In genomic region chr15:90935579-90935978, GRCm38 (mm10) we compare ENCODE assay signal across 11 mouse cellular contexts.
DNase-seq lines count a peak whose midpoint lies in the region; ATAC-seq and TF ChIP-seq lines count a peak whose summit lies in the region.
"Had no signal": no experiment of that assay in that cellular context is flagged by ENCODE, and none has a peak within 500 bp of the region (broad histone marks: within the 10 kb centered on the region; RNA-seq: fewer than 3 reads in every experiment).

No protein-coding gene starts in this region.

- H3K9me3 ChIP-seq in heart, embryonic 11.5 days (replicated peaks; ENCODE audit: control insufficient read depth, low read length), result no peaks in the 10 kb centered on the region
- H3K9me3 ChIP-seq in lung, embryonic 14.5 days (ENCODE audit: low read depth, low read length), result no peaks in the 10 kb centered on the region
- no peaks in the 10 kb centered on the region for H3K9me3 ChIP-seq in midbrain, embryonic 16.5 days (replicated peaks; ENCODE audit: control insufficient read depth, low read length, poor library complexity, severe bottlenecking)
- H3K9me3 ChIP-seq: limb, embryonic 12.5 days had no signal

- H3K4me2 ChIP-seq in heart, embryonic 11.5 days, result no peak overlapping the region
- no peak overlapping the region for H3K4me2 ChIP-seq in lung, embryonic 14.5 days
- no peak overlapping the region for H3K4me2 ChIP-seq in midbrain, embryonic 16.5 days (ENCODE audit: low read length)
- H3K4me2 ChIP-seq: limb, embryonic 12.5 days had no signal

- peaks cover 12% of the 10 kb centered on the region for H3K4me1 ChIP-seq in heart, embryonic 11.5 days (ENCODE audit: control insufficient read depth, insufficient read depth, low read length)
- H3K4me1 ChIP-seq in lung, embryonic 14.5 days (ENCODE audit: insufficient read depth), result no peaks in the 10 kb centered on the region
- H3K4me1 ChIP-seq in midbrain, embryonic 16.5 days (ENCODE audit: control insufficient read depth, insufficient read depth, low read length), result no peaks in the 10 kb centered on the region
- H3K4me1 ChIP-seq: limb, embryonic 12.5 days had no signal

- H3K27ac ChIP-seq in heart, embryonic 11.5 days (ENCODE audit: low read depth, low read length), result no peak overlapping the region
- H3K27ac ChIP-seq in lung, embryonic 14.5 days (ENCODE audit: low read depth), result no peak overlapping the region
- H3K27ac ChIP-seq in midbrain, embryonic 16.5 days (ENCODE audit: low read length), result no peak overlapping the region
- H3K27ac ChIP-seq: limb, embryonic 12.5 days had no signal

- 58% methylated on average over 6 of the region's 6 CpGs for WGBS in heart, embryonic 11.5 days (ENCODE audit: insufficient replicate concordance)
- WGBS in lung, embryonic 14.5 days, result 67% methylated on average over 6 of the region's 6 CpGs
- 74% methylated on average over 6 of the region's 6 CpGs for WGBS in midbrain, embryonic 16.5 days

- peak; percentile 8 to 51 for DNase-seq in heart, adult 18-20 months
- DNase-seq in Muller cell, postnatal 12 days (ENCODE audit: inconsistent ontology term), result peak; percentile 96
- peak; percentile 18 for DNase-seq in gastrocnemius, postnatal 10 days
- peak; percentile 54 for DNase-seq in lung, embryonic 14.5 days
- no peak for DNase-seq in right cerebral cortex, adult 2 months (ENCODE audit: low spot score in 2 of 2)
- DNase-seq in spleen, postnatal 10 days (ENCODE audit: low spot score in 2 of 2), result no peak
- DNase-seq: cerebellum, adult 11-12 months; thymus, postnatal 14 days had no signal

- no peak for TF ChIP-seq CTCF in lung, embryonic 14.5 days (IDR thresholded peaks at IDR 0.05; ENCODE audit: low read depth)

- H3K9ac ChIP-seq in heart, embryonic 11.5 days (ENCODE audit: low read depth, low read length), result no peak overlapping the region
- no peak overlapping the region for H3K9ac ChIP-seq in lung, embryonic 14.5 days
- H3K9ac ChIP-seq in midbrain, embryonic 16.5 days (ENCODE audit: low read depth, low read length), result no peak overlapping the region
- H3K9ac ChIP-seq: limb, embryonic 12.5 days had no signal

- ATAC-seq in heart, embryonic 11.5 days (replicated peaks; ENCODE audit: insufficient number of reproducible peaks, low FRiP score, low TSS enrichment), result no peak
- ATAC-seq in lung, embryonic 14.5 days (ENCODE audit: insufficient read depth), result no peak
- ATAC-seq in midbrain, embryonic 16.5 days, result no peak

- H3K4me3 ChIP-seq in heart, embryonic 11.5 days (ENCODE audit: low read depth, low read length), result no peak overlapping the region
- no peak overlapping the region for H3K4me3 ChIP-seq in lung, embryonic 14.5 days (ENCODE audit: low read depth, low read length)
- H3K4me3 ChIP-seq in midbrain, embryonic 16.5 days (ENCODE audit: low read depth, low read length), result no peak overlapping the region
- H3K4me3 ChIP-seq: limb, embryonic 12.5 days had no signal

- H3K36me3 ChIP-seq in heart, embryonic 11.5 days (ENCODE audit: control insufficient read depth, insufficient read depth, low read length), result no peaks in the 10 kb centered on the region
- H3K36me3 ChIP-seq in lung, embryonic 14.5 days (ENCODE audit: insufficient read depth), result 0 out of 2 replicates have a peak, but pooled peaks cover 4% of the 10 kb centered on the region
- H3K36me3 ChIP-seq in midbrain, embryonic 16.5 days (ENCODE audit: control insufficient read depth, insufficient read depth, low read length), result peaks cover 22% of the 10 kb centered on the region

- no peaks in the 10 kb centered on the region for H3K27me3 ChIP-seq in heart, embryonic 11.5 days (ENCODE audit: control insufficient read depth, insufficient read depth, low read length)
- H3K27me3 ChIP-seq in lung, embryonic 14.5 days (ENCODE audit: insufficient read depth, low read length), result no peaks in the 10 kb centered on the region
- H3K27me3 ChIP-seq in midbrain, embryonic 16.5 days (ENCODE audit: control insufficient read depth, insufficient read depth, low read depth, low read length), result no peaks in the 10 kb centered on the region
- H3K27me3 ChIP-seq: limb, embryonic 12.5 days had no signal

Comparison
In these comparisons a context has a peak if more than half of its experiments do, and no peak if none do; other contexts are left out.
1. DNase-seq: peak in heart, adult 18-20 months (2 of 2), Muller cell, postnatal 12 days (single experiment), gastrocnemius, postnatal 10 days (single experiment) and lung, embryonic 14.5 days (single experiment); none in right cerebral cortex, adult 2 months (0 of 2) and spleen, postnatal 10 days (0 of 2).